Mouse (Mus musculus): ENCODE results near the gene Tvp23a. TPM values are rescaled to one million over a fixed set of nuclear protein-coding genes. Genes with fewer than 3 reads are reported as not detected.

The Tvp23a gene
- polyA plus RNA-seq (2016; fragmentation: Nextera tagmentation; extraction: Ambion mirVana) = 6.5 and 6.7 TPM in 2 replicates

DNA sequence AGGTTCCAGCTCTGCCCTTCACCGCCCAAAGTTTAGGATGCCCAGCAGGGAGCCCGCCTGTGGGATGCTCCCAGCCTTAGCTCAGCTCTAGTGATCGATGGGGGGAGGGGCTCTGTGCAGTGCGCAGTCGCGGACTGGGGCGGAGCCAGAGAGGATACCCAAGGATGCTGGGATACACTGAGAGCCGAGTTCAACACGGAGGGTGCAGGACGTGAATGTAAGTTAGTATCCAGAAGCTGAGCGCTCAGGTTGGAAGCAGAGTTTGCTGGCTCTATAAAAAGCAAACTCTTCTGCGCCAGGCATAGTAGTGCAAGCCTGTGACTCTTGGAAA is at the start of gene Tvp23a:
Gene Tvp23a, minus strand, starts transcription at position 99 of the 331 bp plus-strand sequence.
- Histone ChIP-seq H3K4me1 (replicated peaks) (peaks cover 24% of the 10 kb centered on the region), H3K27me3 (replicated peaks) (no peaks in the 10 kb centered on the region), H3K4me2 (peak within 1 kb of the TSS; percentile 69), H3K4me3 (peak within 1 kb of the TSS; percentile 37), H3K9me3 (replicated peaks) (no peaks in the 10 kb centered on the region), H3K9ac (peak within 1 kb of the TSS; percentile 59), H3K36me3 (no peaks in the 10 kb centered on the region), H3K27ac (ENCODE audit: poor library complexity, severe bottlenecking) (no peak within 1 kb of the TSS)
- ATAC-seq (ENCODE audit: insufficient number of reproducible peaks, low FRiP score) = peak; percentile 79
- 5% methylated on average over 12 of the region's 12 CpGs for WGBS

DNA sequence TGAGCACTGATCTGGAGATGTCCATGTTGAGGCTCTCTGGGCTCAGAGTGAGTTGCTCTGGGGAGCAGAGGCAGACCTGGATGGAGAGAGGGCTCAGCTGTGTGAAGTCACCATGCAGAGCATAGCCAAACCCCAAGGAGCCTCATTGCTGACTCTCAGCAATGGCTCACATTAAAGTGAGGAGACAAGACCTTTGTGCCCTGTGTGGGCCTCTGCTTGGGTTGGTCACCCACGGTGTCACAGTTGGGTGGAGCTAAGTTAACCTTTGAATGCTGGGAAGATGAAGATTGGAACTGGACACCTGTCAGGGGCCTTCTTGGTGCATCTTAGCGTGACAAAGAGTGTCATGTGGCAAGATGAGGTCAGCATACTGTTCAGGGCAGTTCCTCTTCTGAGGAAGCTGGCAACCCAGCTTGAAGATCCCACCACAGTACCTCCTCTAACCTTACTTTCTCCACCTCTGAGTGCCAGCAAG is 48.7 kb upstream of the Tvp23a start:
- no peak overlapping the region for H3K4me3 ChIP-seq
- ATAC-seq (ENCODE audit: insufficient number of reproducible peaks, low FRiP score) = no peak

DNA sequence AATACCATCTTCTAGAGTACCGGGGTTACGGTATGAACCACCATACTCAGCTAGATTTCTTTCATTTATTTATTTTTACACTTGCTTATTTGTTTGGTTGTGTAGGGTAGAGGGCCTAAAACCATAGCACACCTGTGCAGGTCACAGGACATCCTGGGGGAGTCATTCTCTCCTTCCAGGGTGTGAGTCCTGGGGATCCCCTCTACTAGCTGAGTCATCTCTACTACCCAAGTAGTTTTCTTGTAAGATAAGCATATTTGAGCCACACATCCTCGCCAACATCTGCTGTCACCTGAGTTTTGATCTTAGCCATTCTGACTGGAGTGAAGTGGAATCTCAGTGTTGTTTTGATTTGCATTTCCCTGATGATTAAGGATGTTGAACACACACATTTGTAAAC is 45.4 kb upstream of the Tvp23a start:
- peaks cover 12% of the 10 kb centered on the region for H3K4me1 ChIP-seq (replicated peaks)
- ATAC-seq (ENCODE audit: insufficient number of reproducible peaks, low FRiP score) = no peak
- H3K4me2 ChIP-seq = no peak overlapping the region
- WGBS = 78% methylated on average over 3 of the region's 3 CpGs
- H3K9me3 ChIP-seq (replicated peaks) = no peaks in the 10 kb centered on the region
- no peaks in the 10 kb centered on the region for H3K36me3 ChIP-seq
- peaks cover 47% of the 10 kb centered on the region for H3K27me3 ChIP-seq (replicated peaks)
- H3K9ac ChIP-seq = no peak overlapping the region
- H3K27ac ChIP-seq (ENCODE audit: poor library complexity, severe bottlenecking) = no peak overlapping the region
- H3K4me3 ChIP-seq = no peak overlapping the region

More for the DNA sequence above, 48.7 kb upstream of the Tvp23a start:
- Histone ChIP-seq H3K27me3 (replicated peaks) (peaks cover 22% of the 10 kb centered on the region), H3K27ac (ENCODE audit: poor library complexity, severe bottlenecking) (no peak overlapping the region), H3K36me3 (no peaks in the 10 kb centered on the region), H3K9ac (no peak overlapping the region), H3K9me3 (replicated peaks) (no peaks in the 10 kb centered on the region), H3K4me2 (no peak overlapping the region), H3K4me1 (replicated peaks) (no peaks in the 10 kb centered on the region)
- WGBS = 63% methylated on average over 2 of the region's 2 CpGs

DNA sequence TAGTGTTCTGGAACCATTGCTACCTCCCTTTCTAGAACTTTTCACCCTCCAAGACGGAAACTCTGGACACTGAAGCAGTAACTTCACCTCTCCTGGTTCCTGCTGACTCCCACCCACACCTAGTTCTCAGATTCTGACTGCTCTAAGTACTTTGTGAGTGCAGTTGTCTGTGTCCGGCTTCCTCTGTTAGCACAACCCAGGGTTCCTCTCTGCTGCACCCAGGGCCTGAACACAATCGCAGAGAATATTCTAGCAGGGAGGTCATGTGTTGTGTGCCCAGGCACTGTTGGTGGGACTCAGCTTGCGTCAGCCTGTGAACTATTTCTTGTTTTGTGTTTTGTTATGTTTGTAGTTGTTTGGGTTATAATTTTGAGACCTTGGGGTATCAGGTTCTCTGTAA is 44.6 kb upstream of the Tvp23a start:
- H3K27me3 ChIP-seq (replicated peaks) = peaks cover 53% of the 10 kb centered on the region
- no peak overlapping the region for H3K9ac ChIP-seq
- no peak for ATAC-seq (ENCODE audit: insufficient number of reproducible peaks, low FRiP score)
- H3K36me3 ChIP-seq = no peaks in the 10 kb centered on the region
- H3K9me3 ChIP-seq (replicated peaks) = no peaks in the 10 kb centered on the region
- no peak overlapping the region for H3K4me3 ChIP-seq
- H3K27ac ChIP-seq (ENCODE audit: poor library complexity, severe bottlenecking) = no peak overlapping the region
- no peak overlapping the region for H3K4me2 ChIP-seq
- H3K4me1 ChIP-seq (replicated peaks) = peaks cover 12% of the 10 kb centered on the region
- WGBS = 73% methylated on average over 4 of the region's 4 CpGs

DNA sequence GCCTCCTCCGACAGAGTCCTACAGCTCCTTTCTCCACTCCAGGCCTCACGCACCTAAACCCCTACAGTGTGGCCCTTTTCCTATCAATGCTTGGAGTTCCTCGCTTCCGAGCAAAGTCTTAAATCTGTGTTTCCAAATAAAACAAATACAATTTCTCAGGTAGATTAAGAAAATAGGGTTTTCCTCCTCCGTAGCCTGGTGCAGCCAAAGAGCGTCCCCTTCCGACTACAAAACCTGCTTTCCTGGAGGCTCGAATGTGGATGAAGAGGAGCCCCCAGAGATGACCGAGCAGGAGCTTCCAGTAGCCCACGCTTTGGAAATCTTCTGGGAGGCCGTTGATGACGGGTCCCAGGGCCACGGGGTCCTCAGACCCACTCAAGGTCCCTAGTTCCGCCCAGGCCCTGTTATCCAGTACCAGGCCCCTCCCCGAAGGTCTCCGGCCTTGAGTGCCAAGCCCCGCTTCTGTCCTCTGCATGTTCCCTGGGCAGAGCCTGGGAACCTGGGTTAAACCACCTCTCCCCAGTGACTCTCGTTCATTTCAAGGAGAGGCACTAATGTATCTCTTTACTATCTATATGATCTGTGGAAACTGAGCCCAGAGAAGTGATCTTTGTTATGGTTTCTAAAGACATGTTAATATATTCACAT is 43.5 kb upstream of the Tvp23a start:
- 67% methylated on average over 18 of the region's 18 CpGs for WGBS
- H3K36me3 ChIP-seq = no peaks in the 10 kb centered on the region
- peaks cover 51% of the 10 kb centered on the region for H3K27me3 ChIP-seq (replicated peaks)
- H3K4me2 ChIP-seq = peak overlapping the region; percentile 73; the same call in 1 of the 2 replicates
- H3K4me3 ChIP-seq = no peak overlapping the region
- H3K9ac ChIP-seq = no peak overlapping the region
- no peaks in the 10 kb centered on the region for H3K9me3 ChIP-seq (replicated peaks)
- peaks cover 12% of the 10 kb centered on the region for H3K4me1 ChIP-seq (replicated peaks)
- no peak overlapping the region for H3K27ac ChIP-seq (ENCODE audit: poor library complexity, severe bottlenecking)
- no peak for ATAC-seq (ENCODE audit: insufficient number of reproducible peaks, low FRiP score)

DNA sequence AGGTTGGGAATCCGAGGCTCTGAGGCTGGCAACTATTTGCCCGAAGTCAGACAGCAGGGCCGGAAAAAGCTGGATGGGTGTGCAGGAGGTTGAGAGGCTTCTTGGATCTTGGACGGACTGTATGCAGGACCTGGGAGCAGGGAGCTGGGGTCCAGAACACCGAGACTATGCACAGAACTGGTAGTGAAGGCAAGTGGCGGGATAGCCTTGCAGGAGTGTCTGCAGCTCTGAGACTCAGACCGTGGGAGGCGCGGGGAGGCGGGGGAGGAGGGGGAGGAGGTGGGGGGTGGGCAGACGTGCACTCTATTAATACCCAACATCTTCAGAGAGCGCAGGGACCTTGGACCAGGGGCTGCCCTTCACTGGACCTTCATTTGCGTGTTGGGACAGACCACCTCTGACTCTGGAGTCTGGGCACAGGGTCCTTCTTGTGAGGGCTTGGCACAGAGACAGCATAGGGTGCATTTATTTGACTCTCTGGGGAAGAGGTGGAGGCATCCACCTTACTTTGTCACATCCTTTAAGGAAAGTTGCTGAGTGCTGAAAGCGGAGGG is 42.8 kb upstream of the Tvp23a start:
- H3K27me3 ChIP-seq (replicated peaks) = peaks cover 51% of the 10 kb centered on the region
- H3K36me3 ChIP-seq = no peaks in the 10 kb centered on the region
- H3K9me3 ChIP-seq (replicated peaks) = no peaks in the 10 kb centered on the region
- no peak overlapping the region for H3K27ac ChIP-seq (ENCODE audit: poor library complexity, severe bottlenecking)
- H3K4me3 ChIP-seq = peak overlapping the region; percentile 35
- peak overlapping the region; percentile 44; the same call in 1 of the 2 replicates for H3K9ac ChIP-seq
- 13% methylated on average over 14 of the region's 14 CpGs for WGBS
- ATAC-seq (ENCODE audit: insufficient number of reproducible peaks, low FRiP score) = no peak
- peaks cover 12% of the 10 kb centered on the region for H3K4me1 ChIP-seq (replicated peaks)
- peak overlapping the region; percentile 73 for H3K4me2 ChIP-seq

DNA sequence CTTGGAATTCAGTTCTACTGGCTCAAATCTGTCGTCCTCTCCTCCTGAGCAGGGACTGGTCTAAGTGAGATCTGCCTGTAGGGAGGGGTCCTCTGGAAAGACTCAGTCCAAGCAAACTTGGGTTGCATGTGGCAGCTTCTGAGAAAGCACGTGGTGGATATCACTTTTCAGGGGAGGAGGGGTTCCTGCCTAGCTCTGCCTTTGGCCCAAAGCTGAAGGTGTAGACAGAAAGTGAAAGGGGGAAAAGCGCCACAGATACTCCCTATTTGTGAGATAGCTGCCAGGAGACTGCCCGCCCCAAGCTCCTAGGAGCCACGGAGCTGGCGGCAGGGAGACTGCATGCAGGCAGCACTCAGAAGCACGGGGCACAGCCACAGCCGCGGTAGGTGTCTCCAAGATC is 42.3 kb upstream of the Tvp23a start:
- H3K4me2 ChIP-seq = peak overlapping the region; percentile 73
- H3K4me3 ChIP-seq = peak overlapping the region; percentile 35
- H3K4me1 ChIP-seq (replicated peaks) = peaks cover 12% of the 10 kb centered on the region
- no peaks in the 10 kb centered on the region for H3K36me3 ChIP-seq
- ATAC-seq (ENCODE audit: insufficient number of reproducible peaks, low FRiP score) = no peak
- peak overlapping the region; percentile 44; the same call in 1 of the 2 replicates for H3K9ac ChIP-seq
- no peaks in the 10 kb centered on the region for H3K9me3 ChIP-seq (replicated peaks)
- no peak overlapping the region for H3K27ac ChIP-seq (ENCODE audit: poor library complexity, severe bottlenecking)
- WGBS = 3% methylated on average over 9 of the region's 9 CpGs
- H3K27me3 ChIP-seq (replicated peaks) = peaks cover 51% of the 10 kb centered on the region

DNA sequence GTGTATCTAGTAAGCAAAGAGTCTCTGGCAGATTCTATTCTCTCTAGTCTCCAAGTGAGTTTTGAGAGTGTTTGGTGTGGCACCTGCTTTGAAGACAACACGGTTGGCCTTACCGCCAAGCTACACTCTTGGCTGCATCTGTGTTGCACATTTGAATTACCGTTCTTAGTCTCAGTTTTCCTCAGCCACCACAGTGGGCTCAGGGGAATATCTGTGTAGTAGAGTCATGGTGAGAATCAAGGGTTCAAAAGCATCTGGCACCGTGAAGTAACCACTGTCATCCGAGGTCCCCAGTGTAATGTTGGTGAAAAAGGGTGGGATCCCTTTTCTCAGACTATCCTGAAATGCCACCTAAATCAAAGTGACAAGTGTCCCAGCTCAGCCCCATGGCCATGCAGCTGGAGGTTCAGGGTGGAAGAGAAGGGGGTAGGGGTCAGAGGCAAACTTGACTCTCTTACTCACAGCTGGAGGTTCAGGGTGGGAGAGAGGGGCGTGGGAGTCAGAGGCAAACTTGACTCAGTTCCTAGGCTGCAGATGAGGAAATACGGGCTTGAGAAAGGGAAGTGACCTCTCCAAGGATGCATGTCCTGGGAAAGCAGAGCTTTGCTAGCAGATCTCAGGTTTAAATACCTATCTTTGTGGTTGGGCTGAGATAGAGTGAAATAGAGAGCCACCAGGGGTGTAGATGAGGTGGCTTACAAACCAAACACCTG is 41.8 kb upstream of the Tvp23a start:
- no peak overlapping the region for H3K27ac ChIP-seq (ENCODE audit: poor library complexity, severe bottlenecking)
- H3K4me3 ChIP-seq = peak overlapping the region; percentile 35; the same call in 1 of the 2 replicates
- no peak for ATAC-seq (ENCODE audit: insufficient number of reproducible peaks, low FRiP score)
- H3K27me3 ChIP-seq (replicated peaks) = peaks cover 51% of the 10 kb centered on the region
- H3K4me1 ChIP-seq (replicated peaks) = peaks cover 12% of the 10 kb centered on the region
- no peaks in the 10 kb centered on the region for H3K9me3 ChIP-seq (replicated peaks)
- H3K9ac ChIP-seq = no peak overlapping the region
- H3K36me3 ChIP-seq = no peaks in the 10 kb centered on the region
- WGBS = 69% methylated on average over 7 of the region's 7 CpGs
- H3K4me2 ChIP-seq = peak overlapping the region; percentile 73; the same call in 1 of the 2 replicates

DNA sequence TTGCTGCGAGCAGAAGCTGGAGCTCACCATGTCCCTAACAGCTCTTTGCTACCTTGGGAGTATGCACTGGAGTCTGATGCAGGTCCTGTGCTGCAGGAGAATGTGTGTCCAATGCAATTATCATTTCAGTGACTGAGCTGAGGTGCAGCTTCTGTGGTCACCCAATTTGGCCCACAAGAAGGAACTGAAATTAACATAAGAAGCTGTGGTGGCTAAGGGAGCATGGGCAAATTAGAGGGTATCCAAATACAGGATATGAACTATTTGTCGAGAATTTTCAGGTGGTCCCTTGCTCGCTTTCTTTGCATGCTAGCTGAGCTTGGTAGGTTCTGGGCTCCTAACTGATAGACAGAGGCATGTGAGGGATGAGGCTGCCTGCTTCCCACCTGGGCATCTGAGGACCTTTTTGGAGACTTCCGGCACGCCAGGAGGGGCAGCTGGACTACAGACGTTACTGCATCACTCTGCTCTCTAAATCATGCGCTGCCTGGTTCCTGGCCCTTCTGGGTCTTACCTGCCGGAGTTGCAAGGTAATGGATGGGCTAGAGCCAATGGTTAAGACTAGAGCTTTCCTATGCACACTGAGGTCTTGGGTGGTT is 40.8 kb upstream of the Tvp23a start:
- H3K36me3 ChIP-seq = no peaks in the 10 kb centered on the region
- peaks cover 12% of the 10 kb centered on the region for H3K4me1 ChIP-seq (replicated peaks)
- no peak overlapping the region for H3K27ac ChIP-seq (ENCODE audit: poor library complexity, severe bottlenecking)
- H3K4me2 ChIP-seq = no peak overlapping the region
- no peak overlapping the region for H3K4me3 ChIP-seq
- no peak for ATAC-seq (ENCODE audit: insufficient number of reproducible peaks, low FRiP score)
- no peak overlapping the region for H3K9ac ChIP-seq
- H3K9me3 ChIP-seq (replicated peaks) = no peaks in the 10 kb centered on the region
- peaks cover 45% of the 10 kb centered on the region for H3K27me3 ChIP-seq (replicated peaks)
- WGBS = 77% methylated on average over 8 of the region's 8 CpGs

DNA sequence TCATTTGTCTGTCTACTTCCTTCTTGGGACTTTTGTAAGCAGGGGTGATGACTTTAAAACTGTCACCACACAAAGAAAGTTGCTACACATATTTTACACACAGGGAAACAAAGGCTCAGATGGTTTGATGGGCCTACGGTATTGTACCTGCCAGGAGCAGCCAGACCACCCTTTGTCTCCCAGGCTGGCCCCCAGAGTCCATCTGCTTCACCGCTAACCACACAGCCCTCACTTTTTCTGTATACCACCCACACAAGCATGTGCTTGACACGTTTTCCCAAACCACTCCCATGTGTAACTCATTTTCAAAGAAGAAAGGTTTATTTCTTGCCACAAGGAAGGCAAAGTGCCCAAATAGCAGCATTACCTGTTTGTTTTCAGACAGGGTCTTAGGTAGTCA is 39.8 kb upstream of the Tvp23a start:
- 71% methylated on average over 3 of the region's 3 CpGs for WGBS
- H3K4me3 ChIP-seq = no peak overlapping the region
- no peaks in the 10 kb centered on the region for H3K36me3 ChIP-seq
- peaks cover 45% of the 10 kb centered on the region for H3K27me3 ChIP-seq (replicated peaks)
- no peak overlapping the region for H3K4me2 ChIP-seq
- no peaks in the 10 kb centered on the region for H3K9me3 ChIP-seq (replicated peaks)
- no peak overlapping the region for H3K27ac ChIP-seq (ENCODE audit: poor library complexity, severe bottlenecking)
- H3K9ac ChIP-seq = no peak overlapping the region
- H3K4me1 ChIP-seq (replicated peaks) = peaks cover 12% of the 10 kb centered on the region
- ATAC-seq (ENCODE audit: insufficient number of reproducible peaks, low FRiP score) = no peak

DNA sequence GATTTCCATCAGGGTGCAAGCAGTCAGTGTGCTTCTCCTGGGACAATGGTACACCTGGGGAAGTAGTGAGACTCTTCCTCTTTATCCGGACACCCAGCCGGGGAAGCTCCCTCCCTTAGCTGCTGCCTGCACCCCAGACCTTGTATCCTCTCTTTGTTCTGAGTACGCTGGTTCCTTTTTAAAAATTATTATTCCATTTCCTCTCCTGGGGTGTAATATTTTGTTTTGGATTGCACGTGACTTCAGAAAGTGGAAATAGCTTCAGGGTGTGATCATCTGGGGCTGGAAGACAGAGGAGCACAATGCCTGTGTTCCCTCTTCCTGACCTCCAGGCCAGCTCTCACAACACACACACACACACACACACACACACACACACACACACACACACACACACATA is 35.2 kb upstream of the Tvp23a start:
- ATAC-seq (ENCODE audit: insufficient number of reproducible peaks, low FRiP score) = no peak
- Histone ChIP-seq H3K4me1 (replicated peaks) (no peaks in the 10 kb centered on the region), H3K4me2 (no peak overlapping the region), H3K9ac (no peak overlapping the region), H3K36me3 (no peaks in the 10 kb centered on the region), H3K4me3 (no peak overlapping the region), H3K27ac (ENCODE audit: poor library complexity, severe bottlenecking) (no peak overlapping the region), H3K27me3 (replicated peaks) (peaks cover 13% of the 10 kb centered on the region; the same call in 1 of the 2 replicates), H3K9me3 (replicated peaks) (no peaks in the 10 kb centered on the region)
- 61% methylated on average over 4 of the region's 4 CpGs for whole genome bisulfite sequencing

All from heart, embryonic 12.5 days (tissue).